Mouse (Mus musculus) MEL (cell line): ENCODE measurements around the gene Tcea3. TPM values are rescaled to one million over a fixed set of nuclear protein-coding genes. Genes with fewer than 3 reads are reported as not detected.

Source experiments
- DNase-seq: peaks from one replicate; pipeline ENCODE4 v3.0.0; 2011; ENCODE audit warnings: low read depth, low spot score
- H3K27ac ChIP-seq: 2 replicates; pipeline ENCODE4 v1.5.1; 2012; ENCODE audit warnings: low read depth, mild to moderate bottlenecking, control low read depth, low read length, moderate library complexity; ENCODE audit not compliant: control insufficient read depth
- H3K27me3 ChIP-seq, 2 experiments: fragments of 150-350 bp in 1 of 2; sonication (generic) in 1 of 2; 2 replicates each; pipeline ENCODE4 v1.6.1; 2012; ENCODE audit warnings: low read length in 2 of 2, mild to moderate bottlenecking in 2 of 2, improper control_type of control experiment in 1 of 2, moderate library complexity in 1 of 2; ENCODE audit not compliant: insufficient read depth in 2 of 2, control insufficient read depth in 1 of 2
- H3K36me3 ChIP-seq, 2 experiments: 2 replicates each; pipeline ENCODE4 v1.6.1; 2012 to 2014; ENCODE audit warnings: low read length in 2 of 2, improper control_type of control experiment in 1 of 2, inconsistent platforms in 1 of 2, mild to moderate bottlenecking in 1 of 2; ENCODE audit not compliant: insufficient read depth in 2 of 2, control insufficient read depth in 1 of 2
- H3K4me1 ChIP-seq, 2 experiments: fragments of 150-350 bp in 1 of 2; sonication (generic) in 1 of 2; 2 replicates each; pipeline ENCODE4 v1.6.1; 2012; ENCODE audit warnings: low read length in 2 of 2, improper control_type of control experiment in 1 of 2, mild to moderate bottlenecking in 1 of 2; ENCODE audit not compliant: insufficient read depth in 2 of 2, control insufficient read depth in 1 of 2
- H3K4me3 ChIP-seq, 2 experiments: fragments of 150-350 bp in 1 of 2; sonication (generic) in 1 of 2; 2 replicates each; pipeline ENCODE4 v1.5.1; 2012; ENCODE audit warnings: low read depth in 2 of 2, low read length in 2 of 2, mild to moderate bottlenecking in 2 of 2, moderate library complexity in 2 of 2, control low read depth in 1 of 2, improper control_type of control experiment in 1 of 2; ENCODE audit not compliant: control insufficient read depth in 1 of 2, insufficient read depth in 1 of 2
- H3K79me2 ChIP-seq: 2 replicates; pipeline ENCODE4 v1.6.1; 2012; ENCODE audit warnings: mild to moderate bottlenecking, low read length, moderate library complexity; ENCODE audit not compliant: control insufficient read depth, poor library complexity, insufficient read depth
- H3K9ac ChIP-seq: 2 replicates; pipeline ENCODE4 v1.6.1; 2012; ENCODE audit warnings: low read depth, mild to moderate bottlenecking, control low read depth, low read length, moderate library complexity; ENCODE audit not compliant: control insufficient read depth, poor library complexity, severe bottlenecking
- H3K9me3 ChIP-seq: fragments of 150-350 bp; sonication (generic); replicated peaks from 2 replicates; pipeline ENCODE4 v1.6.1; 2012; ENCODE audit warnings: mild to moderate bottlenecking, low read length, improper control_type of control experiment, moderate library complexity; ENCODE audit not compliant: insufficient read depth
- BHLHE40 ChIP-seq: IDR thresholded peaks from 2 replicates; pipeline ENCODE4 v1.6.1; 2012; ENCODE audit warnings: low read depth, mild to moderate bottlenecking, inconsistent platforms, low read length, improper control_type of control experiment, borderline replicate concordance
- CHD1 ChIP-seq: IDR thresholded peaks from 2 replicates; pipeline ENCODE4 v1.6.1; 2012; ENCODE audit warnings: low read depth, mild to moderate bottlenecking, inconsistent platforms, low read length, improper control_type of control experiment
- GABPA ChIP-seq: IDR thresholded peaks from 2 replicates; pipeline ENCODE4 v1.6.1; 2012; ENCODE audit warnings: low read depth, mild to moderate bottlenecking, inconsistent platforms, low read length, improper control_type of control experiment, moderate library complexity
- GATA1 ChIP-seq: IDR thresholded peaks from 2 replicates; pipeline ENCODE4 v1.6.1; 2011; ENCODE audit warnings: low read depth, low read length, improper control_type of control experiment
- KAT2A ChIP-seq: conservative IDR thresholded peaks from 2 replicates; pipeline ENCODE4 v1.6.1; 2012; ENCODE audit warnings: low read depth, low read length, improper control_type of control experiment, inconsistent platforms
- MAFK ChIP-seq: IDR thresholded peaks from 2 replicates; pipeline ENCODE4 v1.6.1; 2011; ENCODE audit warnings: low read depth, mild to moderate bottlenecking, low read length, improper control_type of control experiment, borderline replicate concordance
- MAZ ChIP-seq: IDR thresholded peaks from 2 replicates; pipeline ENCODE4 v1.6.1; 2012; ENCODE audit warnings: low read depth, mild to moderate bottlenecking, inconsistent platforms, low read length, improper control_type of control experiment
- MYC ChIP-seq: IDR thresholded peaks from 2 replicates; pipeline ENCODE4 v1.6.1; 2011; ENCODE audit warnings: low read depth, mild to moderate bottlenecking, low read length, improper control_type of control experiment, moderate library complexity
- NELFE ChIP-seq: IDR thresholded peaks from 2 replicates; pipeline ENCODE4 v1.6.1; 2011; ENCODE audit warnings: low read depth, low read length, improper control_type of control experiment
- NRF1 ChIP-seq: IDR thresholded peaks from 2 replicates; pipeline ENCODE4 v1.6.1; 2014; ENCODE audit warnings: low read depth, mild to moderate bottlenecking, inconsistent platforms, low read length, improper control_type of control experiment, moderate library complexity; ENCODE audit not compliant: poor library complexity, insufficient read depth, severe bottlenecking
- POLR2A ChIP-seq, 2 experiments: IDR thresholded peaks; 2 replicates each; pipeline ENCODE4 v1.6.1; 2011 to 2012; ENCODE audit warnings: low read length in 2 of 2, mild to moderate bottlenecking in 2 of 2, control low read depth in 1 of 2, improper control_type of control experiment in 1 of 2, low read depth in 1 of 2, moderate library complexity in 1 of 2; ENCODE audit not compliant: control insufficient read depth in 1 of 2, insufficient read depth in 1 of 2, poor library complexity in 1 of 2
- SIN3A ChIP-seq: IDR thresholded peaks from 2 replicates; pipeline ENCODE4 v1.6.1; 2012; ENCODE audit warnings: low read length, improper control_type of control experiment, inconsistent platforms
- TAL1 ChIP-seq: IDR thresholded peaks from 2 replicates; pipeline ENCODE4 v1.6.1; 2012; ENCODE audit warnings: mild to moderate bottlenecking, inconsistent platforms, low read length, moderate library complexity, mixed read lengths
- TCF12 ChIP-seq: IDR thresholded peaks from 2 replicates; pipeline ENCODE4 v1.6.1; 2014; ENCODE audit warnings: low read depth, mild to moderate bottlenecking, inconsistent platforms, low read length, improper control_type of control experiment, moderate library complexity
- ZC3H11A ChIP-seq: IDR thresholded peaks from 2 replicates; pipeline ENCODE4 v1.6.1; 2012; ENCODE audit warnings: low read depth, mild to moderate bottlenecking, inconsistent platforms, low read length, improper control_type of control experiment
- ZMIZ1 ChIP-seq: IDR thresholded peaks from 2 replicates; pipeline ENCODE4 v1.6.1; 2012; ENCODE audit warnings: low read depth, mild to moderate bottlenecking, inconsistent platforms, low read length, improper control_type of control experiment, moderate library complexity
- ZNF384 ChIP-seq: IDR thresholded peaks from 2 replicates; pipeline ENCODE4 v1.6.1; 2012; ENCODE audit warnings: low read depth, mild to moderate bottlenecking, inconsistent platforms, low read length, improper control_type of control experiment
- polyA plus RNA-seq, 2 experiments: library from polyadenylated mRNA; stranded (reverse) in 1 of 2; unstranded in 1 of 2; fragments of >175 nt in 1 of 2; fragments of >200 nt in 1 of 2; gene quantifications; 2 replicates each; pipeline versions ENCODE4 v1.2.1 to v1.2.4; 2012; ENCODE audit warnings: low replicate concordance in 2 of 2, low read depth in 1 of 2; ENCODE audit not compliant: insufficient read length in 2 of 2, insufficient read depth in 1 of 2, missing spikeins in 1 of 2
- total RNA-seq: library from RNA; depleted of rRNA; stranded (reverse); fragments of 300-350 nt; gene quantifications from 2 replicates; pipeline ENCODE4 v1.2.3, GENCODE M21; 2012

Gene Tcea3
- total and polyA plus RNA-seq, 3 experiments = not detected

DNA sequence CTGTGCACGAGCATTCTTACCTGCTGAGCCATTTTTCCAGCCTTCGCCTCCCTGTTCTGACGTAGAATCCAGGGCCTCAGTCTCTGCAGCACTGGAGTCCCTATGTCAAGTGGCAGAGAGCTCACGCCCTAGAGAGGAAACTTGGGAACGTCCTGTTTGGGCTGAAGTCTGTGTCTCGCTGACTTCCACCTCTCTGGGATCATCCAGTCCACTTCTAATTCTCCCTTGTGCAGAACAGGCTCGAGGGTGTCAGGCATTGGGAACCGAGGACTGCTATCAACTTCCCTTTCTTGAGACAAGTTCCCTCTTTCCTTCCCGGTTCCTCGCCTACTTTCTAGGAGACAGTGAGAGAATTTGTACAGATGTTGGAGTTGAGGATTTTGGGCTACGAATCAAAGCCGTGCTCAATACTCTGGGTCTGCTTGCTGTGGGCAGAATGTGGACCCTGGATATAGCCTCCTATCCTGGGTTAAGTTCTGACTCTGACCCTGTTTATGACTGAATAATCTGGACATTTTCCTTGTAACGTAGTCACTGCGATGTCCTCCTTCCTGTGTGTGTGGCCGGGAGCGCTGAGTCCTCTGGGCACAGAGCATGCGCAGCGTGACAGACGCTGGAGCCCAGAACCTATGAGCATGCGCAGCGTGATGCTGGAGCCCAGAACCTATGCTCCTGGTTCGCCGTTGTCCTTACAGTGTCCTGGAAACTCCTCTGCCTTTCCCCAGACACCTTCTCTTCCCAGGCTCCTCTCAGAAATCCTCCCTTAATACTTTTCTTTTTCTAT is 22.7 kb upstream of the Tcea3 start:
- TF ChIP-seq POLR2A (IDR thresholded peaks at IDR 0.05; ENCODE audit: control insufficient read depth in 1 of 2, insufficient read depth in 1 of 2, low read depth in 1 of 2, low read length in 2 of 2, poor library complexity in 1 of 2) (peak in 1 of 2 experiments; percentile 33; a peak in 1 of 4 replicates), NELFE (peak; percentile 30; the same call in 1 of the 2 replicates), ZC3H11A (no peak), NRF1 (peak; percentile 89)
- H3K27me3 ChIP-seq = peaks cover 0 to 3% of the 10 kb centered on the region in 2 experiments; a peak in 3 of 4 replicates

DNA sequence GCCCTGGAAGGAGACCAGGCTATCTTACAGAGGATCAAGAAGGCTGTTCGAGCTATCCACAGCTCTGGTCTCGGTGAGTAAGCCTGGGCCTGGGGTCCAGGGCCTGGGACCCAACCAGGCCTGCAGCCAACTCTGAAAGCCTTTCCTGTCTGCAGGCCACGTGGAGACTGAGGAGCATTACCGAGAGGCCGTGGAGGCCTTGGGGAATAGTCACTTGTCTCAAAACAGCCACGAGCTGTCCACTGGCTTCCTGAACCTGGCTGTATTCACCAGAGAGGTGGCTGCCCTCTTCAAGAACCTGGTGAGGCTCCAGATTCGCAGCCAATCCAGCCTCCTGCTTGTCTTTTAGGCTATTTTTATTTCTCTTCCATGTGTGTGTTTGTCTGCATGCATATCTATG is 20.1 kb upstream of the Tcea3 start:
- TF ChIP-seq GATA1 (no peak), ZNF384 (no peak), MAZ (no peak), CHD1 (no peak)
- H3K4me1 ChIP-seq = no peaks in the 10 kb centered on the region
- H3K9ac ChIP-seq = no peak overlapping the region
- H3K27me3 ChIP-seq = no peaks in the 10 kb centered on the region; a peak in 1 of 4 replicates
- no peak overlapping the region for H3K4me3 ChIP-seq
- H3K27ac ChIP-seq = no peak overlapping the region
- H3K9me3 ChIP-seq = no peaks in the 10 kb centered on the region
- no peaks in the 10 kb centered on the region for H3K79me2 ChIP-seq
- no peaks in the 10 kb centered on the region for H3K36me3 ChIP-seq
- no peak for DNase-seq

More for the DNA sequence above, 22.7 kb upstream of the Tcea3 start:
- no peaks in the 10 kb centered on the region for H3K9me3 ChIP-seq
- peak; percentile 49 for DNase-seq
- H3K36me3 ChIP-seq = no peaks in the 10 kb centered on the region
- H3K4me3 ChIP-seq = peak overlapping the region; percentile 30 to 35; a peak in 3 of 4 replicates
- H3K27ac ChIP-seq = no peak overlapping the region
- H3K4me1 ChIP-seq = no peaks in the 10 kb centered on the region
- H3K79me2 ChIP-seq = no peaks in the 10 kb centered on the region
- peak overlapping the region; percentile 29; the same call in 1 of the 2 replicates for H3K9ac ChIP-seq

DNA sequence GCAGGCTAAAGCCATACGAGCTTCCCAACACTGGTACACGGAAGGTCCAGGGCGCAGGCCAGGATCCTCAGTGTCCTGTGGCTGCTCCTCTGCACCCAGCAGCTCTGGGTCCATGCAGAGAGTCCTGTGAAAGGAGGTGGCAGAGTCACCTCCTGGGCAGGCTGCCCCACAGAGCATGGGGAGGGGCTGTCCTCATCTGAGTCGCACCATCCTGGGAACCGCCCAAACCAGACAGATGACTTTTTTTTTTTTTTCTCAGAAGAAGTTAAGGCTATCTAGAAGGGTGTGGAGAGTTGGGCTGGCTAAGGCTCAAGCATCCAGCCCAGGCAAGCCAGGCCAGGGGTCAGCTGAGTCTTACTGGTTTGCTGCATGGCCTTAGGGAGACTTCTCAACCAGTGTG is 18.9 kb upstream of the Tcea3 start:
- DNase-seq = no peak
- Histone ChIP-seq H3K9me3 (no peaks in the 10 kb centered on the region), H3K9ac (no peak overlapping the region), H3K36me3 (no peaks in the 10 kb centered on the region), H3K79me2 (no peaks in the 10 kb centered on the region), H3K27me3 (peaks cover 0 to 2% of the 10 kb centered on the region in 2 experiments; a peak in 2 of 4 replicates), H3K4me3 (no peak overlapping the region), H3K4me1 (no peaks in the 10 kb centered on the region), H3K27ac (no peak overlapping the region)
- TF ChIP-seq ZMIZ1 (no peak), KAT2A (no peak), SIN3A (no peak), MAFK (no peak), TCF12 (no peak), MYC (no peak), GABPA (no peak), TAL1 (no peak), BHLHE40 (no peak)
